Mouse (Mus musculus): ENCODE measurements around the gene H2afb3.
"Not testable (repeated sequence)": the region's sequence is repeated elsewhere in the genome, so short reads cannot be mapped to it uniquely, and the experiment has no call there.

H2afb3 gene

GRCm38 (mm10) chrX:120312995-120313394 lies at the start of gene H2afb3:
H2afb3 (minus strand) TSS chrX:120313095.
- not testable (repeated sequence) for DNase-seq (ENCODE audit: low spot score)

- no peak for DNase-seq (ENCODE audit: low spot score)
These were observed 11.3 kb downstream of the H2afb3 start for GRCm38 (mm10) chrX:120301469-120302175.

- peak; percentile 7 for DNase-seq (ENCODE audit: low spot score)
These were observed 19.8 kb downstream of the H2afb3 start for GRCm38 (mm10) chrX:120292832-120293750.

GRCm38 (mm10) chrX:120291696-120292095 lies 21.2 kb downstream of the H2afb3 start:
- DNase-seq (ENCODE audit: low spot score), result no peak

GRCm38 (mm10) chrX:120290900-120291280 lies 22.0 kb downstream of the H2afb3 start:
- no peak for DNase-seq (ENCODE audit: low spot score)

- no peak for DNase-seq (ENCODE audit: low spot score)
These were observed 22.6 kb downstream of the H2afb3 start, which contains the start of gene Pcdh11x for GRCm38 (mm10) chrX:120290011-120290899. Pcdh11x (plus strand) TSS chrX:120290259.

GRCm38 (mm10) chrX:120287502-120287901 lies 25.4 kb downstream of the H2afb3 start:
- DNase-seq (ENCODE audit: low spot score), result no peak

- no peak for DNase-seq (ENCODE audit: low spot score)
These were observed 27.4 kb downstream of the H2afb3 start for GRCm38 (mm10) chrX:120285522-120285921.

Measured in testis, postnatal 14 days (tissue).